Mouse (Mus musculus) adrenal gland, adult 2 months (tissue): Measurements from ENCODE around the gene Mob3a. TPM values are rescaled to one million over a fixed set of nuclear protein-coding genes. Genes with fewer than 3 reads are reported as not detected.
"Not testable (repeated sequence)": the region's sequence is repeated elsewhere in the genome, so short reads cannot be mapped to it uniquely, and the experiment has no call there.

Experiments
- DNase-seq: peaks from one replicate; pipeline ENCODE4 v3.0.0; 2021
- polyA plus RNA-seq: library from polyadenylated mRNA; depleted of rRNA; stranded (reverse); fragments of >200 nt; gene quantifications from 2 replicates; pipeline ENCODE4 v1.2.3, GENCODE M21; 2012; rRNA removed
- total RNA-seq, 2 experiments: library from RNA; stranded (reverse); gene quantifications; 2 replicates each; pipeline ENCODE4 v1.2.3; 2021

Gene Mob3a
- total and polyA plus RNA-seq, 3 experiments: 18.0 to 27.1 (median 19.4) TPM

DNA sequence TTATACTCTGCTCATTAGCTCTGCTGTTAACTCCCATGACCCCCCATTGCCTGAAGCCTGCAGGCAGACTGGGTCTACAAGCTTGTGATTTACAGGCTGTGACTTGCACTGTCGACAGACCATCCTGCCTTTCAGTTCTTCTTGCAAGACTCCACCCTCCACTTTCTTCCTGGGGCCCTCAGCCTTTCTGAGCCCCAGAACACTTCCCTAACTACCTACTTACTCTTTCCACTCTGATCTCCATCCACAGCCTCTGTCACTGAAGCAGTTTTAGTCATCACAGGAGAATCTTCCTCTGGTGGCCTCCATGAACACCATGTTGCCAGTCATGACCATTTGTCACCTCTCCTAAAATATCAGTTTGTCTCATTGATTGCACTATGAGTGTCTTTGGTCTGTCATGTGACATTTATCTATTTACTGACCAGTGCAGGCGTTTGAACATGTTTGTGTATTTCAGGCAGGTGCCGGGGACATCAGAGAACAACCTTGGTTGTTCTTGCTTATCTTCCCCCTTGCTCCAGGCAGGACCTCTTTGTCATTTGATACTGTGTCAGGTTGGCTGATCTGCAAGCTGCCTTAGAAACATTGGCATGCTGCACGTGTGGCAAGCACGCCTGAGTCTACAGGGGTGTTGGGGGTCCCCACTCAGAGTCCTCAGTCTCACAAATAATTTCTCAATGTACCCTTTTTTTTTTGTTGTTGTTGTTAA lies 38.1 kb downstream of the Mob3a start:
- DNase-seq: no peak

GRCm38 (mm10) chr10:80661149-80661548 lies 40.6 kb downstream of the Mob3a start:
- DNase-seq: no peak

GRCm38 (mm10) chr10:80659213-80659612 lies 42.6 kb downstream of the Mob3a start:
- peak; percentile 71 for DNase-seq

DNA sequence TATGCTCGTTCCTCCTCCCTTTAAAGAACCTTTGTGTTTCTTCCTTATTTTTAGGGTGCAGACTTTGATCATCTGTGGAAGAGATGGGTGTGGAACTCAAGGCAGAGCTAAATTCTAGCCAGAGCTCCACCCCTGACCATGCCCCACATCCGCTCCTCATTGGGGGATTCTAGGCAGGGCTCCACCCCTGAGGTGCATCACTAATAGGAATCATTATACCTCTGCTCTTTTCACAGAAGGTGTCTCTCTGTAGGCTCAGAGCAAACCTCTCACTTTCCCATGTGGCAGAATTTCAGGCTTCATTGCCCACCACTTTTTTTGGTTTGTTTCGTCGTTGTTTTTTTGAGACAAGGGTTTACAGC lies 43.0 kb downstream of the Mob3a start:
- no peak for DNase-seq

DNA sequence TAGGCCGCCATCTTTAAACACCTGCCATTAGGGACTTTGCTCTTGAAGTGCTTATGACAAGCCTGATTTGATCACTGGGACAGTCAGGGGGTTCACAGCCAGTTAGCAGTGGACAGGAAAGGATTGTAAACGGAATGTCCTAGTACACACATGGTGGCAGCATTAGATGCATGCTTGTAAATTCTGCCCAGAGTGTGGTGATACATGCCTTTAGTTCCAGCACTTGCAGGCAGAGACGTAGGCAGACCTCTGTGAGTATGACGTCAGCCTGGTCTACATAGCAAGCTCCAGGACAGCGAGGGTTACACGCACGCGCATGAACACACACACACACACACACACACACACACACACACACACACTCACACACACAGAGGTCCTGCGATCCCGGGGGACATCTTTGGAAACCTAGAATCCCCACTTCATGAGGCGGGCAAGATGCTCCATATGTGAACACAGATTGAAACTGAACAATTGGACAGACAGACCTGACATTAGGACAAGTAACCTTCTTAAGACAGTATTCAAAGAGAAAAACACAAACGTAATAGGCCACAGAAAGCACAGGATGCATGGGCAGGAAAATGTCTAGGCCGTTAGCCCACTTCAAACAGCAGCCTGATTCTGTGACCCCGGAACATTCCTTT lies 43.5 kb downstream of the Mob3a start:
- no peak for DNase-seq

DNA sequence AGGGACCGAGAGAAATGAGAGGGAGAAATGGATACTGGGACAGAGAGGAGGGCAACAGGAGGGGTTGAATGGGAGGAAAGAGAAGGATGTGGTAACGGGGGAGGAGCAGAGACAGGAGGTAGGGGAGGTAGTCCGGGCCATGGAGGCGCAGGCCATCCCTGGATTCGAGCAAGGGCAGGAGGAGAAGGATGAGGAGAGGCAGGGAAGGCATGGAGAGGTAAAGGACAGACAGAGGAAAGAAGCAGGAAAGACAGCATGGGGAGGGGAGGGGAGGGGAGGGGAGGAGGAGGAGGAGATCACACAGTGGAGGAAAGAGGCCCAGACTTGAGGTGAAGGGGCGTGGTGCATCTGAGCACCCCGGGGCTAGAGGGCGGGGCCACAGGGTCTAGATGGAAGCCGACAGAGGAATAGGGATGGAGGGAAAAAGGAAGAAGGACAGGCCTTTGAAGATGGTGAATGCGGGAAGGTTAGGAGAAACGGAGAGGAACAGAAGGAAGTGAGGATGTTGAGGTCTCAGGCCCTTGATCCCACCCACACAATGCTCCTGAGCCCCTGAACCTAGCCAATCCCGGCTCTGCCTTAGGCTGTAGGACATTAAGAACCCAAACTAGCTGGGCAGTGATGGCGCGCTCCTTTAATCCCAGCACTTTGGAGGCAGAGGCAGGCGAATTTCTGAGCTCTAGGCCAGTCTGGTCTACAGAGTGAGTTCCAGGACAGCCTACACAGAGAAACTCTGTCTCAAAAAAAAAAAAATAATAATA lies 44.7 kb downstream of the Mob3a start, which contains the start of gene Btbd2:
Btbd2 (minus strand) TSS at position 209 of the 761 bp plus-strand sequence.
- DNase-seq: no peak

DNA sequence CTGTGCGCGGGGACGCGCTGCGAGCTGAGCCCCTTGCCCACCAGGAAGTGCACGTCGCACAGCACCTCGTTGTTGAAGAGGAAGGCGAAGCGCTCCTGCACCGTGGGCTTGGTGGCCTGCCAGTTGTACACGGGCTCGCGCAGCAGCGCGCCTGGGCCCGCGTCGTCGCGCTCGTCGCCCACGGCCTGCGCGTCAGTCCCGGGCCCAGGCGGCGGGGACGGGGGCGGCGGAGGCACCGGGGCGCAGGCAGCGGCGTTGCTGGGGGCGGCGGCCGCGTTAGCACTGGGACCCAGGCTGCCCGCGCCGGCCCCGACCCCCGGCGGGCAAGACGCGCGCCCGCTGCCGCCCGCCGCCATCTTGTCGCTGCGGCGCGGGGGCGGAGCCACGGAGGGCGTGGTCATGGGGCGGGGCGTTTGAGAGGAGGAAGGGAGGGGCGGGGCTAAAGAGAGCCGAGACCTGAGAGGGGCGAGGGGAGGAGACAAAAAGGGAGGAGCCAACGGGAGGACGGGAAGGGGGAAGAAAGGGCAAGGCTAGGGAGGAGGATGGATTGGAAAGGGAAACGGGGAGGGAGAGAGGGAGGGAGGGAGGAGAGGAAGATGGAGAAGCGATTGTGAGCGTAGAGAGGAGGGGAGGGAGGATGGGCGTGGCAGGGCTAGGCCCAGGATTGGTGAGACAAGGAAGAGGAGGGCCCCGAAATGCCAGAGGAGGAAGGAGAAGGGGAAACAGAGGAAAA lies 45.5 kb downstream of the Mob3a start:
- DNase-seq: peak; percentile 97

- no peak for DNase-seq
Observed at GRCm38 (mm10) chr10:80655406-80656129, 46.2 kb downstream of the Mob3a start.

GRCm38 (mm10) chr10:80654866-80655265 lies 46.9 kb downstream of the Mob3a start:
- DNase-seq: no peak

- DNase-seq: peak; percentile 69
Observed at GRCm38 (mm10) chr10:80653156-80653720, 48.5 kb downstream of the Mob3a start.

DNA sequence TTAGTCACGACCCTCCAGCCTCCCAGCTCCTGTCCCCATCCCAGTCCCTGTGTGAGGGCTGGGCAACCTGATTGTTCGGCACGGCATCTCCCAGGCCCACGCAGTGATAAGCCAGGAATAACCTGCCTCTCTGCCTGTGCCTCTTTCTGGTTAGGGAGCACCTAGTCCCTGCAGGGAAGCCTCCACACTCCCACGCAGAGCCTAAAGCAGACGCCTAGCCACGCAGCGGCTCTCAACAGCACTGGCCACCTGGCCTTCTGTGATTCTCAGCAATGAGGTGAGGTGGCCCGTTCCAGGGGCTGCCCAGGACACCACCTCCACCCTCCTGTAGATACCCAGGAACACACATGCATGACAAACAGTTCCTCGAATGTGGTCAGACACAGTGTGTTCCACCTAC lies 51.4 kb downstream of the Mob3a start:
- no peak for DNase-seq

- DNase-seq: not testable (repeated sequence)
Observed at GRCm38 (mm10) chr10:80649910-80650309, 51.9 kb downstream of the Mob3a start.

- DNase-seq: no peak
Observed at GRCm38 (mm10) chr10:80646936-80647335, 54.8 kb downstream of the Mob3a start.

GRCm38 (mm10) chr10:80635345-80635744 lies 66.4 kb downstream of the Mob3a start:
- DNase-seq: no peak

Other genes starting within 250 kb of the Mob3a start
- gene Onecut3, start 207.1 kb downstream of the Mob3a start, total RNA-seq: not detected
- not detected in 2 replicates for gene Onecut3, start 207.1 kb downstream of the Mob3a start, polyA plus RNA-seq
- gene Atp8b3, start 162.9 kb downstream of the Mob3a start, total RNA-seq: 1 to 10 TPM in 1 of 2 experiments, under 1 TPM in 1; 0.52 to 1.1 TPM
- gene Atp8b3, start 162.9 kb downstream of the Mob3a start, polyA plus RNA-seq: 0.16 and 0.21 TPM in 2 replicates
- gene Rexo1, start 140.4 kb downstream of the Mob3a start, total RNA-seq: 10 to 100 TPM; 37.1 to 41.8 TPM
- 88.8 and 105 TPM in 2 replicates for gene Rexo1, start 140.4 kb downstream of the Mob3a start, polyA plus RNA-seq
- gene Klf16, start 124.7 kb downstream of the Mob3a start, total RNA-seq: 10 to 100 TPM in 1 of 2 experiments, 1 to 10 TPM in 1; 9.6 to 10.6 TPM
- 39.5 and 48.0 TPM in 2 replicates for gene Klf16, start 124.7 kb downstream of the Mob3a start, polyA plus RNA-seq
- gene Abhd17a, start 111.6 kb downstream of the Mob3a start, total RNA-seq: 100 to 1,000 TPM in 1 of 2 experiments, 10 to 100 TPM in 1; 86.5 to 104 TPM
- gene Abhd17a, start 111.6 kb downstream of the Mob3a start, polyA plus RNA-seq: 613 and 625 TPM in 2 replicates
- 10 to 100 TPM; 55.9 to 68.7 TPM for gene Scamp4, start 99.1 kb downstream of the Mob3a start, total RNA-seq
- 161 and 190 TPM in 2 replicates for gene Scamp4, start 99.1 kb downstream of the Mob3a start, polyA plus RNA-seq
- 1 to 10 TPM; 2.0 to 4.0 TPM for gene Adat3, start 99.1 kb downstream of the Mob3a start, total RNA-seq
- gene Adat3, start 99.1 kb downstream of the Mob3a start, polyA plus RNA-seq: 31.5 and 33.0 TPM in 2 replicates
- gene Gm49322, start 96.0 kb downstream of the Mob3a start, total RNA-seq: 1 to 10 TPM; 1.3 to 1.4 TPM
- 2.2 and 2.3 TPM in 2 replicates for gene Gm49322, start 96.0 kb downstream of the Mob3a start, polyA plus RNA-seq
- 100 to 1,000 TPM; 110 to 133 TPM for gene Csnk1g2, start 79.1 kb downstream of the Mob3a start, total RNA-seq
- gene Csnk1g2, start 79.1 kb downstream of the Mob3a start, polyA plus RNA-seq: 241 and 255 TPM in 2 replicates
- 10 to 100 TPM; 54.1 to 73.9 TPM for gene Btbd2, start 44.9 kb downstream of the Mob3a start, total RNA-seq
- gene Btbd2, start 44.9 kb downstream of the Mob3a start, polyA plus RNA-seq: 165 and 166 TPM in 2 replicates
- gene Mknk2, start 23.9 kb downstream of the Mob3a start, total RNA-seq: 100 to 1,000 TPM; 185 to 189 TPM
- gene Mknk2, start 23.9 kb downstream of the Mob3a start, polyA plus RNA-seq: 427 and 546 TPM in 2 replicates
- gene Izumo4, start 207 bp upstream of the Mob3a start, total RNA-seq: 10 to 100 TPM; 13.2 to 21.2 TPM
- 73.3 and 74.3 TPM in 2 replicates for gene Izumo4, start 207 bp upstream of the Mob3a start, polyA plus RNA-seq
- 100 to 1,000 TPM in 1 of 2 experiments, 10 to 100 TPM in 1; 85.6 to 104 TPM for gene Ap3d1, start 40.3 kb upstream of the Mob3a start, total RNA-seq
- 98.1 and 131 TPM in 2 replicates for gene Ap3d1, start 40.3 kb upstream of the Mob3a start, polyA plus RNA-seq
- gene Dot1l, start 53.2 kb upstream of the Mob3a start, total RNA-seq: 10 to 100 TPM; 31.7 to 80.6 TPM
- 109 and 170 TPM in 2 replicates for gene Dot1l, start 53.2 kb upstream of the Mob3a start, polyA plus RNA-seq
- 10 to 100 TPM; 53.6 to 58.7 TPM for gene Sf3a2, start 96.2 kb upstream of the Mob3a start, total RNA-seq
- 103 and 104 TPM in 2 replicates for gene Sf3a2, start 96.2 kb upstream of the Mob3a start, polyA plus RNA-seq
- gene Plekhj1, start 96.6 kb upstream of the Mob3a start, total RNA-seq: 10 to 100 TPM; 72.2 to 83.6 TPM
- gene Plekhj1, start 96.6 kb upstream of the Mob3a start, polyA plus RNA-seq: 81.1 and 102 TPM in 2 replicates
- under 1 TPM; 0.73 to 0.95 TPM for gene Amh, start 103.3 kb upstream of the Mob3a start, total RNA-seq
- 1.7 and 2.1 TPM in 2 replicates for gene Amh, start 103.3 kb upstream of the Mob3a start, polyA plus RNA-seq
- 10 to 100 TPM in 1 of 2 experiments, 1 to 10 TPM in 1; 2.3 to 18.5 TPM for gene Jsrp1, start 111.5 kb upstream of the Mob3a start, total RNA-seq
- gene Jsrp1, start 111.5 kb upstream of the Mob3a start, polyA plus RNA-seq: 4.2 and 4.9 TPM in 2 replicates
- gene Oaz1, start 124.7 kb upstream of the Mob3a start, total RNA-seq: 100 to 1,000 TPM; 780 to 923 TPM
- gene Oaz1, start 124.7 kb upstream of the Mob3a start, polyA plus RNA-seq: 1,168 and 1,414 TPM in 2 replicates
- gene Lingo3, start 142.1 kb upstream of the Mob3a start, total RNA-seq: 10 to 100 TPM in 1 of 2 experiments, 1 to 10 TPM in 1; 8.5 to 16.7 TPM
- 13.8 and 18.7 TPM in 2 replicates for gene Lingo3, start 142.1 kb upstream of the Mob3a start, polyA plus RNA-seq
- 10 to 100 TPM; 22.3 to 36.2 TPM for gene Lsm7, start 153.2 kb upstream of the Mob3a start, total RNA-seq
- gene Lsm7, start 153.2 kb upstream of the Mob3a start, polyA plus RNA-seq: 91.9 and 107 TPM in 2 replicates
- 10 to 100 TPM; 28.5 to 35.2 TPM for gene Sppl2b, start 153.3 kb upstream of the Mob3a start, total RNA-seq
- 114 and 116 TPM in 2 replicates for gene Sppl2b, start 153.3 kb upstream of the Mob3a start, polyA plus RNA-seq
- gene Tmprss9, start 169.9 kb upstream of the Mob3a start, total RNA-seq: not detected
- gene Tmprss9, start 169.9 kb upstream of the Mob3a start, polyA plus RNA-seq: 0.18 and 0.21 TPM in 2 replicates
- gene Timm13, start 199.0 kb upstream of the Mob3a start, total RNA-seq: 100 to 1,000 TPM; 174 to 231 TPM
- gene Timm13, start 199.0 kb upstream of the Mob3a start, polyA plus RNA-seq: 236 and 243 TPM in 2 replicates
- 10 to 100 TPM; 10.8 to 11.4 TPM for gene Lmnb2, start 216.3 kb upstream of the Mob3a start, total RNA-seq
- 16.2 and 17.9 TPM in 2 replicates for gene Lmnb2, start 216.3 kb upstream of the Mob3a start, polyA plus RNA-seq
- 10 to 100 TPM; 25.6 to 84.9 TPM for gene Gadd45b, start 228.1 kb upstream of the Mob3a start, total RNA-seq
- 37.6 and 50.8 TPM in 2 replicates for gene Gadd45b, start 228.1 kb upstream of the Mob3a start, polyA plus RNA-seq